Mouse (Mus musculus) MEL (cell line): ENCODE data around the gene Gpr162. TPM values are rescaled to one million over a fixed set of nuclear protein-coding genes. Genes with fewer than 3 reads are reported as not detected.

Source experiments
- DNase-seq: peaks from one replicate; pipeline ENCODE4 v3.0.0; 2011; ENCODE audit warnings: low read depth, low spot score
- H3K27ac ChIP-seq: 2 replicates; pipeline ENCODE4 v1.5.1; 2012; ENCODE audit warnings: low read depth, mild to moderate bottlenecking, control low read depth, low read length, moderate library complexity; ENCODE audit not compliant: control insufficient read depth
- H3K27me3 ChIP-seq, 2 experiments: fragments of 150-350 bp in 1 of 2; sonication (generic) in 1 of 2; 2 replicates each; pipeline ENCODE4 v1.6.1; 2012; ENCODE audit warnings: low read length in 2 of 2, mild to moderate bottlenecking in 2 of 2, improper control_type of control experiment in 1 of 2, moderate library complexity in 1 of 2; ENCODE audit not compliant: insufficient read depth in 2 of 2, control insufficient read depth in 1 of 2
- H3K36me3 ChIP-seq, 2 experiments: 2 replicates each; pipeline ENCODE4 v1.6.1; 2012 to 2014; ENCODE audit warnings: low read length in 2 of 2, improper control_type of control experiment in 1 of 2, inconsistent platforms in 1 of 2, mild to moderate bottlenecking in 1 of 2; ENCODE audit not compliant: insufficient read depth in 2 of 2, control insufficient read depth in 1 of 2
- H3K4me1 ChIP-seq, 2 experiments: fragments of 150-350 bp in 1 of 2; sonication (generic) in 1 of 2; 2 replicates each; pipeline ENCODE4 v1.6.1; 2012; ENCODE audit warnings: low read length in 2 of 2, improper control_type of control experiment in 1 of 2, mild to moderate bottlenecking in 1 of 2; ENCODE audit not compliant: insufficient read depth in 2 of 2, control insufficient read depth in 1 of 2
- H3K4me3 ChIP-seq, 2 experiments: fragments of 150-350 bp in 1 of 2; sonication (generic) in 1 of 2; 2 replicates each; pipeline ENCODE4 v1.5.1; 2012; ENCODE audit warnings: low read depth in 2 of 2, low read length in 2 of 2, mild to moderate bottlenecking in 2 of 2, moderate library complexity in 2 of 2, control low read depth in 1 of 2, improper control_type of control experiment in 1 of 2; ENCODE audit not compliant: control insufficient read depth in 1 of 2, insufficient read depth in 1 of 2
- H3K79me2 ChIP-seq: 2 replicates; pipeline ENCODE4 v1.6.1; 2012; ENCODE audit warnings: mild to moderate bottlenecking, low read length, moderate library complexity; ENCODE audit not compliant: control insufficient read depth, poor library complexity, insufficient read depth
- H3K9ac ChIP-seq: 2 replicates; pipeline ENCODE4 v1.6.1; 2012; ENCODE audit warnings: low read depth, mild to moderate bottlenecking, control low read depth, low read length, moderate library complexity; ENCODE audit not compliant: control insufficient read depth, poor library complexity, severe bottlenecking
- H3K9me3 ChIP-seq: fragments of 150-350 bp; sonication (generic); replicated peaks from 2 replicates; pipeline ENCODE4 v1.6.1; 2012; ENCODE audit warnings: mild to moderate bottlenecking, low read length, improper control_type of control experiment, moderate library complexity; ENCODE audit not compliant: insufficient read depth
- CTCF ChIP-seq, 3 experiments: IDR thresholded peaks in 2 of 3; conservative IDR thresholded peaks in 1 of 3; 2 replicates each; pipeline ENCODE4 v1.5.1; 2011 to 2012; ENCODE audit warnings: low read length in 3 of 3, low read depth in 2 of 3, mild to moderate bottlenecking in 2 of 3, improper control_type of control experiment in 1 of 3, inconsistent platforms in 1 of 3, mixed read lengths in 1 of 3, moderate library complexity in 1 of 3; ENCODE audit not compliant: control insufficient read depth in 1 of 3, insufficient read depth in 1 of 3, poor library complexity in 1 of 3, severe bottlenecking in 1 of 3
- E2F4 ChIP-seq: IDR thresholded peaks from 2 replicates; pipeline ENCODE4 v1.6.1; 2011; ENCODE audit warnings: low read depth, low read length, improper control_type of control experiment, borderline replicate concordance
- GABPA ChIP-seq: IDR thresholded peaks from 2 replicates; pipeline ENCODE4 v1.6.1; 2012; ENCODE audit warnings: low read depth, mild to moderate bottlenecking, inconsistent platforms, low read length, improper control_type of control experiment, moderate library complexity
- GATA1 ChIP-seq: IDR thresholded peaks from 2 replicates; pipeline ENCODE4 v1.6.1; 2011; ENCODE audit warnings: low read depth, low read length, improper control_type of control experiment
- MXI1 ChIP-seq: IDR thresholded peaks from 2 replicates; pipeline ENCODE4 v1.6.1; 2011; ENCODE audit warnings: mild to moderate bottlenecking, low read depth, low read length, improper control_type of control experiment
- SIN3A ChIP-seq: IDR thresholded peaks from 2 replicates; pipeline ENCODE4 v1.6.1; 2012; ENCODE audit warnings: low read length, improper control_type of control experiment, inconsistent platforms
- SMC3 ChIP-seq: IDR thresholded peaks from 2 replicates; pipeline ENCODE4 v1.6.1; 2011; ENCODE audit warnings: low read depth, low read length, improper control_type of control experiment
- UBTF ChIP-seq: IDR thresholded peaks from 2 replicates; pipeline ENCODE4 v1.6.1; 2012; ENCODE audit warnings: low read depth, mild to moderate bottlenecking, inconsistent platforms, low read length, improper control_type of control experiment, moderate library complexity, borderline replicate concordance; ENCODE audit not compliant: insufficient read depth
- USF2 ChIP-seq, 2 experiments: IDR thresholded peaks; 2 replicates each; pipeline ENCODE4 v1.6.1; 2011 to 2012; ENCODE audit warnings: improper control_type of control experiment in 2 of 2, low read length in 2 of 2, borderline replicate concordance in 1 of 2, inconsistent platforms in 1 of 2, low read depth in 1 of 2, mild to moderate bottlenecking in 1 of 2; ENCODE audit not compliant: insufficient read depth in 1 of 2
- polyA plus RNA-seq, 2 experiments: library from polyadenylated mRNA; stranded (reverse) in 1 of 2; unstranded in 1 of 2; fragments of >175 nt in 1 of 2; fragments of >200 nt in 1 of 2; gene quantifications; 2 replicates each; pipeline versions ENCODE4 v1.2.1 to v1.2.4; 2012; ENCODE audit warnings: low replicate concordance in 2 of 2, low read depth in 1 of 2; ENCODE audit not compliant: insufficient read length in 2 of 2, insufficient read depth in 1 of 2, missing spikeins in 1 of 2
- total RNA-seq: library from RNA; depleted of rRNA; stranded (reverse); fragments of 300-350 nt; gene quantifications from 2 replicates; pipeline ENCODE4 v1.2.3, GENCODE M21; 2012

Gene Gpr162
- total and polyA plus RNA-seq, 3 experiments = 0.08 to 0.84 TPM; not detected in 1

DNA sequence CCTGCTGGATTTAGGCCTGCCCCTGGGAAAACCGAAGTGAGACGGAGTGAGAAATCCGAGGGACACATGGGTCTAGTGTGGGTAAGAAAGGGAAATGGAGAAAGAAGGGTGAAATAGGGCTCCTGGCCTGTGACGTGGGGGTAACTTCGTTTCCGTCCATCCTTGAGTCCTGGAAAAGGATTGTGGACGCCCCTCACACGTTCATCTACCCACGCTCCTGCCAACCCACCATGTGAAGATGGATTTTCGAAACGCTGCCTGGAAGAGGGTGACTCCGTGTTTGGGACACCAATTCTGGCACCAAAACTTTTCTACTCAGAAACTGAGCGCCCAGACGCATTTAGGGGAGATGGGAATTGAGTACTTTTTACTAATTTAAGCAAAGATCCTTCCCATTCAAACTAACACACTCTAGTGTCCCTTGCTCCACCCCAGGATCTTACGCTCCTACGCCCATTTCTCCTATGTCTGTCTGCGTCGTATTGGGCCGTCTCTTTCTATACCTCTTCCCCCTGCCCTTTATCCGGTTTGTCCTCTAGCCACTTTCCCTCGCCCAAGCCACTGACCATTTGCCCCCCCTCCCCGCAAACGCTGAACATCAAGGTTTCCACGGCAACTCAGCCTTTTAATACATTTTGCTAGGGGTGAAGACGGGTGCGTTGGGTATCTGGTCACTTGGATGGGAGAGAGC lies 5.8 kb downstream of the Gpr162 start:
- Histone ChIP-seq H3K4me1 (peaks cover 0 to 3% of the 10 kb centered on the region in 2 experiments; a peak in 1 of 4 replicates), H3K9me3 (no peaks in the 10 kb centered on the region), H3K36me3 (no peaks in the 10 kb centered on the region), H3K79me2 (no peaks in the 10 kb centered on the region), H3K27me3 (peaks cover 6 to 7% of the 10 kb centered on the region in 2 experiments), H3K4me3 (no peak overlapping the region), H3K27ac (no peak overlapping the region), H3K9ac (no peak overlapping the region)
- TF ChIP-seq USF2 (IDR thresholded peaks at IDR 0.05; ENCODE audit: borderline replicate concordance in 1 of 2, insufficient read depth in 1 of 2, low read depth in 1 of 2, low read length in 2 of 2) = no peak
- TF ChIP-seq CTCF (IDR thresholded peaks at IDR 0.05 in 2 of 3, conservative IDR thresholded peaks at IDR 0.05 in 1 of 3; ENCODE audit: control insufficient read depth in 1 of 3, insufficient read depth in 1 of 3, low read depth in 2 of 3, low read length in 3 of 3, poor library complexity in 1 of 3, severe bottlenecking in 1 of 3) = no peak
- no peak for DNase-seq

DNA sequence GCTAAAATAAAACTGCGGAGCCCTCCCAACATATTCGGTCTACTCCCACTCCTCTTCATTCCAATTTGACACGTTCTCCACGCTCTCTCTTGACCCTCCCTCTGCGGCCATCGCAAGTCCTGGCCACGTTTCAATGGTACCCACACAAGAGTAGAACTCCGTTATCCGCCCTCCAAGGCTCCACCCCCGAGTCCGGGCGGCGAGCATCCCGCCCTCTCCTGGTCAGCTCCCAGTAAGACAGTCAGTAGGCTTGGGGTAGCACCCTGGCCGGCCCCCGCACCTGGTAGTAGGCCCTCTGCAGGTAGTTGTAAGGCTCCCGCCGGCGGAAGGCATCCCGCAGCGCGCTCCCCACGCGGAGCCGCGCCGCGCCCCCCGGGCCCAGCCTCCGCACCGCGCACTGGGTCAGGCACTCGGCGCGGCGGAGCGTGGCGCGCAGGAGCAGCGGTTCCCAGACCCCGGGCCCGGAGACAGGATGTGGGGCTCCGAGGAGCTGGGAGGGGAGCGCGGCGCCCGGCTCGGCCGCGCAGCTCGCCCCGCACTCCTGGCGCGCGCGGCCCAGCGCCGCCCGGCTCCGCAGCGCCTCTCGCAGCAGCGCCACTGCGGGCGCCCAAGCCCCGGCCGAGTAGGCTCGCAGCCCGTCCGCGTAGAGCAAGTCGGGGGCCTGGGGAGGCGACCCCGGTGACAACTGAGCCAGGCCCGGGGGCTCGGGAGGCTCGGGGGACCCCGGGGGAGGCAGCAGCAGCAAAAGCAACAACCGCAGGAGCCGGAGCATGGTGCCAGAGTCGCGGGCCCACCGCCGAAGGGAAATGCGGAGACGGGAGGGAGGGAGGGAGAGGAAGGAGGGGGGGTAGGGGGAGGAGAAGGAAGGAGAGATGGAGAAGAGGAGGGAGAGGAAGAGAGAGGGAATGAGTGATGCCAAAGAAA lies 6.6 kb downstream of the Gpr162 start, which contains the start of gene P3h3:
TSS of gene P3h3 (minus strand) at position 837 of the 924 bp plus-strand sequence.
- H3K9me3 ChIP-seq = no peaks in the 10 kb centered on the region
- no peak within 1 kb of the TSS for H3K27ac ChIP-seq
- DNase-seq = peak; percentile 57
- peaks cover 0 to 3% of the 10 kb centered on the region in 2 experiments; a peak in 1 of 4 replicates for H3K4me1 ChIP-seq
- TF ChIP-seq UBTF (no peak), CTCF (IDR thresholded peaks at IDR 0.05 in 2 of 3, conservative IDR thresholded peaks at IDR 0.05 in 1 of 3; ENCODE audit: control insufficient read depth in 1 of 3, insufficient read depth in 1 of 3, low read depth in 2 of 3, low read length in 3 of 3, poor library complexity in 1 of 3, severe bottlenecking in 1 of 3) (peak in 2 of 3 experiments; percentile 45 to 70; a peak in 5 of 6 replicates), SMC3 (no peak; the same call in 1 of the 2 replicates)
- H3K27me3 ChIP-seq = peaks cover 6 to 9% of the 10 kb centered on the region in 2 experiments
- no peaks in the 10 kb centered on the region for H3K36me3 ChIP-seq
- H3K79me2 ChIP-seq = no peaks in the 10 kb centered on the region
- H3K9ac ChIP-seq = peak within 1 kb of the TSS; percentile 59
- H3K4me3 ChIP-seq = peak within 1 kb of the TSS; percentile 24 to 45

GRCm38 (mm10) chr6:124856321-124856720 lies 7.5 kb downstream of the Gpr162 start:
- H3K79me2 ChIP-seq = no peaks in the 10 kb centered on the region
- peaks cover 0 to 3% of the 10 kb centered on the region in 2 experiments; a peak in 1 of 4 replicates for H3K4me1 ChIP-seq
- peaks cover 7 to 9% of the 10 kb centered on the region in 2 experiments for H3K27me3 ChIP-seq
- H3K9me3 ChIP-seq = no peaks in the 10 kb centered on the region
- DNase-seq = peak; percentile 21
- no peak for TF ChIP-seq SIN3A
- TF ChIP-seq GATA1 = no peak
- TF ChIP-seq UBTF = no peak
- no peak for TF ChIP-seq GABPA
- no peak for TF ChIP-seq MXI1
- no peak for TF ChIP-seq E2F4
- H3K4me3 ChIP-seq = peak overlapping the region; percentile 24 to 45
- no peak overlapping the region for H3K27ac ChIP-seq
- no peaks in the 10 kb centered on the region for H3K36me3 ChIP-seq
- H3K9ac ChIP-seq = peak overlapping the region; percentile 19; the same call in 1 of the 2 replicates
